Mouse (Mus musculus): Measurements from ENCODE around the gene Ccdc137. TPM values are rescaled to one million over a fixed set of nuclear protein-coding genes. Genes with fewer than 3 reads are reported as not detected.
A peak's percentile ranks its signal among the peaks of the same experiment; 100 is the strongest.

Ccdc137 gene
- polyA plus RNA-seq, 1 experiment from 2014 or later = 31.3 TPM

DNA sequence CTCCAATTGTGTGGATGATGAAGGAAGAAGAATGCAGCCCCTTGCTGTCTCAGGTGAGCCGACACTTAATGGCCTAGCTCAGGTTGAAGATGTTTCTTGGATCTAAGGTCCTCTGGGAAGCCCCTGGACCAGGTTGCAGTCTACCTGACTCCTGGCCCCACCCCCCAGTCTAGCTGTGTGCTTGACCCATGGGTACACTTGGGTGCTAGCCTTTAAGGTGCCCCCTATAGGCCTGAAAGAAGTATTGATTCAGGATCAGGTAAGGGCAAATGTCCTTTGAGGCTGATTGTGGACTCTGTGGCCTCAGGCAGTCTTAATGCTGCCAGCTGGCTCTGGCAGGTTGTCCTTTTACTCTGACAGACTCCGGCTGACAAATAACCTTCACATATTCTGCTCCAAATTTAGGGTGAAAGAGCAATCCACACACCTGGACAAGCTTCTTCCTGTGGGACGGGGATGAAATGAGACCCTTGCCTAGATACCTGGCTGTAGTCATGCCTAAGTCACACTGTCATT is 15.1 kb upstream of the Ccdc137 start:
- Histone ChIP-seq H3K4me1 (peaks cover 3% of the 10 kb centered on the region; the same call in 1 of the 2 replicates), H3K9ac (no peak overlapping the region; the same call in 1 of the 2 replicates), H3K4me2 (no peak overlapping the region), H3K27me3 (replicated peaks) (0 out of 2 replicates have a peak, but pooled peaks cover 9% of the 10 kb centered on the region), H3K9me3 (replicated peaks) (no peaks in the 10 kb centered on the region), H3K36me3 (no peaks in the 10 kb centered on the region), H3K4me3 (no peak overlapping the region), H3K27ac (no peak overlapping the region)
- no peak for ATAC-seq
- 74% methylated on average over 3 of the region's 3 CpGs for WGBS (ENCODE audit: insufficient replicate concordance)

DNA sequence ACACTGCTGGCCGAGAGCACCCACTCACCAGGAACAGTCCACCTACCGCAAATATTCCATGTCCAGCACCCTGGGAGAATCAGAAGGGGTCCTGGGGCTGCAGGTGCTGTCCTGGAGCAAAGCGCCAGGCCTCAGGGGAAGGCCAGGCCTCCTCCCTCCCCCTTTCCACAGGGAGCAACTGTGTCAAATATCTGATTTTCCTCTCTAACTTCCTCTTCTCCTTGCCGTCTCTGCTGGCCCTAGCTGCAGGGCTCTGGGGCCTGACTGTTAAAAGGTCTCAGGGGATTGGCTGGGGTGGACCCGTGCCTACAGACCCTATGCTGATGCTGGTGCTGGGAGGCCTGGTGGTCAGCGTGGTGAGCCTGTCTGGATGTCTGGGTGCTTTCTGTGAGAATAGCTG is 13.8 kb upstream of the Ccdc137 start:
- Histone ChIP-seq H3K9me3 (replicated peaks) (no peaks in the 10 kb centered on the region), H3K4me1 (peaks cover 8% of the 10 kb centered on the region; the same call in 1 of the 2 replicates), H3K27me3 (replicated peaks) (0 out of 2 replicates have a peak, but pooled peaks cover 9% of the 10 kb centered on the region), H3K36me3 (no peaks in the 10 kb centered on the region), H3K4me2 (no peak overlapping the region), H3K9ac (no peak overlapping the region), H3K27ac (no peak overlapping the region), H3K4me3 (no peak overlapping the region)
- WGBS (ENCODE audit: insufficient replicate concordance) = 49% methylated on average over 6 of the region's 6 CpGs
- ATAC-seq = no peak

DNA sequence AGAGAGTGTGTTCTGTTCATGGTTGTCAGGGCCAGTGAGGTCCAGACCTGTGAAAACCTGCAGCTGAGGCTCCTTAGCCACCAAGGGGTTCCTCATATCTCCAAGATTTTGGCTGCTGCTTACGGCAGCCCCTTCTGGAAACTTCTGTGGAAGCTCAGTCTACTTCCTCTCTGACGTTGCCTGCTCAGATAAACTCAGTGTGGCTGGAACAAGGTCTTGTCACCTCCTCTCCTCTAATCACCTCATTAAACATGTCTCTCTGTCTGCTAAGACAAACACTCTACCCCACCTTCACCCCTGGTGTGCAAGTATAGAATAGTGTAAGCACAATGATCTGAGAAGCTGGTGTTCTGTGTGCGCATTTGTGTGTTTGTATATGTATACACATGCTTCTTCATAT is 12.4 kb upstream of the Ccdc137 start:
- H3K9me3 ChIP-seq (replicated peaks) = no peaks in the 10 kb centered on the region
- H3K9ac ChIP-seq = no peak overlapping the region
- H3K36me3 ChIP-seq = no peaks in the 10 kb centered on the region
- ATAC-seq = no peak
- H3K4me2 ChIP-seq = no peak overlapping the region
- 41% methylated on average over 3 of the region's 3 CpGs for WGBS (ENCODE audit: insufficient replicate concordance)
- H3K4me1 ChIP-seq = peaks cover 8% of the 10 kb centered on the region; the same call in 1 of the 2 replicates
- H3K27ac ChIP-seq = no peak overlapping the region
- H3K27me3 ChIP-seq (replicated peaks) = 0 out of 2 replicates have a peak, but pooled peaks cover 13% of the 10 kb centered on the region
- no peak overlapping the region for H3K4me3 ChIP-seq

DNA sequence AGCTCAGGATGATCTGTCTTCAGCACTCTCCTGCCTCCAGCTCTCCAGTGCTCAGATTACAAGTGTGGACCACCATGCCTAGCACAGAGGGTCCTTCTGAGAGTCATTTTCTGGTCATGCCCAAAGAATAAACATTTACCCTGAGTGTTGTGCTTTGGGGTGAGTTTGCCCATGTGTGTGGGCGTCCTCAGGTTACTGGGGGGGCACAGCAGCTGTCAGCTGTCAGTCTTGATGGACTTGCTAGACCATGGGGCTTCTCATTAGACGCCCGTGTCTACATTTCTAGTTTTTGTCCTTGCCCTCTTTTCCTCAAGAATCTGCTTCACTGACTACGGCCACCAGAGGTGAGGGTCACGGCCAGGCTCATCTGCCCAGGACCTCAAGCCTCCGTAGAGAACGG is 10.7 kb upstream of the Ccdc137 start:
- ATAC-seq = no peak
- 74% methylated on average over 7 of the region's 7 CpGs for WGBS (ENCODE audit: insufficient replicate concordance)

DNA sequence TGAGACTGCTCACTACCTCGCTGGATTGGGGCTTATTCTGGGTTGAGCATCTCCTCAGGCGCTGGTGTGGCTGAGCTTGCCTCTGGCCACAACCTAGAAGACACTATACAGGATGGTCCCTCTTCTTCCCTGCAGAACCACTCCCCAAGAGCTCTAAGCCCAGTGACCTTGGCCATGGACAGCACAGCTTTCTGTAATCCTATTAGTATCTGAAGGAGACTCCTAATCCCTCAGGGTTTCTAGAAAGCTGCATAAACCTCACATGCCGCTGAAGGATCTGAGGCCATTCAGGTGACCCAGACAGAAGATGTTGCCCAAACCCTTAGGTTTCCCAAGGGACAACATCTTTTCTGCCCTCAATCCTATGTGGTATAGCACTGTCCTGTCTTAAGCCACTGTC is 5.7 kb upstream of the Ccdc137 start:
- Histone ChIP-seq H3K4me1 (peaks cover 31% of the 10 kb centered on the region), H3K4me2 (no peak overlapping the region), H3K36me3 (peaks cover 6% of the 10 kb centered on the region; the same call in 1 of the 2 replicates), H3K9ac (no peak overlapping the region), H3K27ac (no peak overlapping the region), H3K9me3 (replicated peaks) (no peaks in the 10 kb centered on the region), H3K4me3 (no peak overlapping the region), H3K27me3 (replicated peaks) (peaks cover 15% of the 10 kb centered on the region)
- 68% methylated on average over 3 of the region's 3 CpGs for WGBS (ENCODE audit: insufficient replicate concordance)
- ATAC-seq = no peak; the same call in 1 of the 2 replicates

More for the DNA sequence above, 10.7 kb upstream of the Ccdc137 start:
- H3K4me1 ChIP-seq = peaks cover 8% of the 10 kb centered on the region; the same call in 1 of the 2 replicates
- no peak overlapping the region for H3K4me2 ChIP-seq
- no peaks in the 10 kb centered on the region for H3K36me3 ChIP-seq
- no peak overlapping the region for H3K4me3 ChIP-seq
- H3K9ac ChIP-seq = no peak overlapping the region
- no peaks in the 10 kb centered on the region for H3K9me3 ChIP-seq (replicated peaks)
- no peak overlapping the region for H3K27ac ChIP-seq
- peaks cover 18% of the 10 kb centered on the region for H3K27me3 ChIP-seq (replicated peaks)

DNA sequence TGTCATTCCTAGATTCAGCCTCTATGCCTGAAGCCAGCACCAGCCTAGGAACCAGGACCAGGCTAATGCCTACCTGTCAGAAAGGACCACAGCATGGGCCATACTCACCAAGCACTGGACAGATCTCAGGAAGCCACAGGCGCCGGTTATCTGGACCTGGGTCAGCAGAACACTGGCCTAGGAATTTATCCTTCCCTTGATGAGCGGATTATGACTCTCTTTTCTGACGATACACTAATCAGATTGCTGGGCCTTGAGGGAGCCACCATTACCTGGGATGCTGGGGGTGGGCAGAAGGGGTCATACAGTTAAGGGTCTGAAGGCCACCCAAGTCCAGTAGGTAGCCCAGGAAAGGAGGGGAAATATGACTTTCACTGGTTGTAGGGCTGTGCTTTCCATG is 4.6 kb upstream of the Ccdc137 start, which contains the start of gene Pde6g:
Pde6g (minus strand) TSS at position 195 of the 400 bp plus-strand sequence.
- 69% methylated on average over 4 of the region's 4 CpGs for WGBS (ENCODE audit: insufficient replicate concordance)
- no peak for ATAC-seq
- H3K9me3 ChIP-seq (replicated peaks) = no peaks in the 10 kb centered on the region
- no peak within 1 kb of the TSS for H3K9ac ChIP-seq
- H3K4me1 ChIP-seq = peaks cover 29% of the 10 kb centered on the region
- peaks cover 6% of the 10 kb centered on the region; the same call in 1 of the 2 replicates for H3K36me3 ChIP-seq
- H3K4me2 ChIP-seq = no peak within 1 kb of the TSS
- H3K4me3 ChIP-seq = no peak within 1 kb of the TSS
- no peak within 1 kb of the TSS for H3K27ac ChIP-seq
- H3K27me3 ChIP-seq (replicated peaks) = peaks cover 15% of the 10 kb centered on the region

DNA sequence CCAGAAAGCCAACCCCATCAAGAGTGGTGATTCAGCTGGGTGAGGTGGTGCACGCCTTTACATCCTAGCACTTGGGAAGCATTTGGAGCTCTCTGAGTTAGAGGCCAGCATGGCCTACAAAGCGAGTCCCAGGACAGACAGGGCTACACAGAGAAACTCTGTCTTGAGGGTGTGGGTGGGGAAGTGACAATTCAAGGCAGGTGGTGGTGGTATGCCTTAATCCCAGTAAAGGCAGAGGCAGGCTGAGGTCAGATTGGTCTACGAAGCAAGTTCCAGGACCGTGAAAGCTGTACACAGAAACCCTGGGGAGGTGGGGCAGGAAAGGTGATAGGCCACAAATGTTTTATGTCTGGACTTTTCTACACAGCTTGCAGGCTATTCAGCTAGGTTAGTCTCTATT is 3.0 kb upstream of the Ccdc137 start:
- H3K4me1 ChIP-seq = peaks cover 43% of the 10 kb centered on the region

DNA sequence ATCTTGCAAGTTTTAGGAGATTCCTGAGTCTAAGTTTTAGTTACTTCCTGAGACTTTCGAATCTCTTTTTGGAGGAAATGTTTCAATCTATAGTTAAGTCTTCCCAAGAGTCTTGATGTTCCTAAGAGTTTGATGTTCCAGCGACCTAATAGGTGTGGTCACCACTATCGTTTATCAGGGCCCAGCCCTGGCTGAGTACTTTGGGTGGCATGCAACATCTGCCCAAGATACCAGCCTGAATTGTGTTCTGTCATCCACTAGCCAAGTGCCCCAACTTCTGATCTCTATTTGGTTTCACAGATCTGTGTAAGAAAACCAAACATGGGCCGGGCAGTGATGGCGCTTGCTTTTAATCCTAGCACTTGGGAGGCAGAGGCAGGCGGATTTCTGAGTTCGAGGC is 2.5 kb upstream of the Ccdc137 start:
- Histone ChIP-seq H3K27ac (peak overlapping the region; percentile 38), H3K4me1 (peaks cover 43% of the 10 kb centered on the region), H3K4me2 (peak overlapping the region; percentile 27; the same call in 1 of the 2 replicates), H3K4me3 (no peak overlapping the region), H3K27me3 (replicated peaks) (peaks cover 11% of the 10 kb centered on the region), H3K9ac (no peak overlapping the region), H3K36me3 (peaks cover 19% of the 10 kb centered on the region), H3K9me3 (replicated peaks) (no peaks in the 10 kb centered on the region)
- peak; percentile 44; the same call in 1 of the 2 replicates for ATAC-seq
- 70% methylated on average over 7 of the region's 7 CpGs for WGBS (ENCODE audit: insufficient replicate concordance)

More for the DNA sequence above, 3.0 kb upstream of the Ccdc137 start:
- ATAC-seq = no peak
- Histone ChIP-seq H3K36me3 (peaks cover 15% of the 10 kb centered on the region), H3K4me3 (no peak overlapping the region), H3K27ac (peak overlapping the region; percentile 38), H3K4me2 (no peak overlapping the region), H3K9me3 (replicated peaks) (no peaks in the 10 kb centered on the region), H3K9ac (no peak overlapping the region), H3K27me3 (replicated peaks) (peaks cover 13% of the 10 kb centered on the region)
- 88% methylated on average over 4 of the region's 4 CpGs for WGBS (ENCODE audit: insufficient replicate concordance)

DNA sequence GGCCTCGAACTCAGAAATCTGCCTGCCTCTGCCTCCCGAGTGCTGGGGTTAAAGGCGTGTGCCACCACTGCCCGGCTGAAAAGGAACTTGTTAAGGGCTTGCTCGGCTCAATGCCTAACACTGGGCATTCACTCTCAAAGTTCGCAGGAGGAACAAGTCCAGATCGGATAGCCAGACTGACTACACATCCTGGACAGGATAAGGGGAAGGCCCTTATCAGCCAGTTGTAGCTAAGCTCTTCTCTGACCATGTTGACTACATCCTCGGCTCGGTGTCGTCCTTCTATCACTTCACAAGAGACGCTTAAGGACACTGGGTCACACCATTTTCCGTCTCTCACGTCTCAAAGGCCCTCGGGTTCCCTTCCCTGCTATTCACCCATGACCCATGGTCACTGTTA is 545 bp upstream of the Ccdc137 start:
- peak overlapping the region; percentile 95 for H3K4me2 ChIP-seq
- H3K9me3 ChIP-seq (replicated peaks) = no peaks in the 10 kb centered on the region
- peak overlapping the region; percentile 96 for H3K4me3 ChIP-seq
- ATAC-seq = peak; percentile 48
- H3K36me3 ChIP-seq = peaks cover 38% of the 10 kb centered on the region
- peaks cover 47% of the 10 kb centered on the region for H3K4me1 ChIP-seq
- WGBS (ENCODE audit: insufficient replicate concordance) = 7% methylated on average over 14 of the region's 14 CpGs
- peak overlapping the region; percentile 92 for H3K9ac ChIP-seq
- H3K27ac ChIP-seq = peak overlapping the region; percentile 89
- H3K27me3 ChIP-seq (replicated peaks) = 0 out of 2 replicates have a peak, but pooled peaks cover 4% of the 10 kb centered on the region

DNA sequence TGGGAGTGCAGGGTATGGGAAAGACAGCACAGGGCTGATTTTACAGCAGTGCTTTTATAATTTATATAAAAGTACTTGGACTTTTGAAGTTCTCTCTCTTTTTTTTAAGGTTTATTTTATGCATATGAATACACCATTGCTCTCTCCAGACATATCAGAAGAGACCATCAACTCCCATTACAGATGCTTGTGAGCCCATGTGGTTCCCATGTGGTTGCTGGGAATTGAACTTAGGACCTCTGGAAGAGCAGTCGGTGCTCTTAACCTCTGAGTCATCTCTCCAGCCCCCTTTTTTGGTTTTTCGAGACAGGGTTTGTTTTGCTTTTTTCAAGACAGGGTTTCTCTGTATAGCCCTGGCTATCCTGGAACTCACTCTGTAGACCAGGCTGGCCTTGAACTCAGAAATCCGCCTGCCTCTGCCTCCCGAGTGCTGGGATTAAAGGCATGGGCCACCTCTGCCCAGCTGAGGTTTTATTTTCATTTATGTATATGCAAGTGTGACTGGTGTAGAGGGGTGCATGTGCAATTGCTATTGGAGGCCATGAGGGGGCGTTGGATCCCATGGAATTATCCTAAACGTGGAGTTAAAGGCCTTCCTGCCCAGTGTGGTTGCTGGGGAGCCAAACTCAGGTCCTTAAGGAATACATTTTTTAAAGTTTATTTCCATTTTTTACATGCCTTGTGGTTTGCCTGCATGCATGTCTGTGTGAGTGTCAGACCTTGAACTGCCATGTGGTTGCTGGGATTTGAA is 1.1 kb downstream of the Ccdc137 start:
- H3K27me3 ChIP-seq (replicated peaks) = no peaks in the 10 kb centered on the region
- peak overlapping the region; percentile 96 for H3K4me3 ChIP-seq
- H3K4me2 ChIP-seq = peak overlapping the region; percentile 95
- ATAC-seq = no peak
- 26% methylated on average over 6 of the region's 6 CpGs for WGBS (ENCODE audit: insufficient replicate concordance)
- H3K9me3 ChIP-seq (replicated peaks) = no peaks in the 10 kb centered on the region
- peak overlapping the region; percentile 89 for H3K27ac ChIP-seq
- H3K9ac ChIP-seq = peak overlapping the region; percentile 92
- peaks cover 47% of the 10 kb centered on the region for H3K4me1 ChIP-seq
- H3K36me3 ChIP-seq = peaks cover 55% of the 10 kb centered on the region

DNA sequence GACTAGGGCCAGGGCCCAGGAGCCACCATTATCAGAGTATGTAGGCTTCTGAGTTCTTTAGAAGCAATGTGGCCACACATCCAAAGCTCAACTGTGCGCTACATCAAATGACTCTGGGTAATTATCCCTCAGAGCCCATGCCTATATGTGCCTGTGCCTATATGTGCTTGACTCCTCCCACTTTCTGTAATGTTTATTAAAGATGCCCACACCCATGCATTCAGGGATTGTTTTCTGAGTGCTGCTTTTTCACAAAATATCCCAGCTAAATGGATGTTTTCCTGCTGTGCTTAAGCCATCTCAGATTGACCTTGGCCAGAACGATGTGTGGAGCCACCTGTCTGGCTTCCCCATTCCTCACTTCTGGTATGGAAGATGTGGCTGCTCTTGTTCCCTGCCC is 5.6 kb downstream of the Ccdc137 start:
- peaks cover 46% of the 10 kb centered on the region for H3K4me1 ChIP-seq
- H3K27me3 ChIP-seq (replicated peaks) = no peaks in the 10 kb centered on the region
- H3K4me2 ChIP-seq = no peak overlapping the region
- WGBS (ENCODE audit: insufficient replicate concordance) = 83% methylated on average over 2 of the region's 2 CpGs
- no peaks in the 10 kb centered on the region for H3K9me3 ChIP-seq (replicated peaks)
- peaks cover 65% of the 10 kb centered on the region for H3K36me3 ChIP-seq
- no peak for ATAC-seq
- H3K4me3 ChIP-seq = no peak overlapping the region
- H3K9ac ChIP-seq = no peak overlapping the region
- H3K27ac ChIP-seq = no peak overlapping the region

DNA sequence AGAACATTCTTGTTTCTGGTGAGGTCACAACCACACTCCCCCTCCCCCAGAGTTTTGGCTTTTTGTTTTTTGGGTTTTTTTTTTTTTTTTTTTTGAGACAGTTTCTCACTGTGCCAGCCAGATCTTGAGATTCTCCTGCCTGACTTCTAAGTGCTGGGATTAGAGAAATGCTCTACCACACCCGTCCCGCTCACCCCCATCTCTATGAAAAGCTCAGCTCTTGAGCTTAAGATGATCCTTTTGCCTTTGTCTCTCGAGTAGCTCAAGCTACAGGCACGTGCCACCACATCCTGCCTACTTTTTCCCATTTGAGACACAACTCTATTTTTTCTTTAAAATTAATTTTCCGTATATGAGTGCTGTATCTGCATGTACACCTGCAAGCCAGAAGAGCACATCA is 6.5 kb downstream of the Ccdc137 start:
- no peak overlapping the region for H3K4me2 ChIP-seq
- WGBS (ENCODE audit: insufficient replicate concordance) = 84% methylated on average over 5 of the region's 5 CpGs

More for the DNA sequence above, 6.5 kb downstream of the Ccdc137 start:
- no peaks in the 10 kb centered on the region for H3K27me3 ChIP-seq (replicated peaks)
- 0 out of 2 replicates have a peak overlapping the region, but pooled peaks have one; percentile 6 for H3K27ac ChIP-seq
- peaks cover 70% of the 10 kb centered on the region for H3K36me3 ChIP-seq
- peaks cover 46% of the 10 kb centered on the region for H3K4me1 ChIP-seq
- H3K9ac ChIP-seq = no peak overlapping the region
- no peaks in the 10 kb centered on the region for H3K9me3 ChIP-seq (replicated peaks)
- no peak overlapping the region for H3K4me3 ChIP-seq
- no peak for ATAC-seq

All from liver, embryonic 12.5 days (tissue).